Comparison of ENCODE assay signal across 1 mouse cellular context in the genomic region with DNA sequence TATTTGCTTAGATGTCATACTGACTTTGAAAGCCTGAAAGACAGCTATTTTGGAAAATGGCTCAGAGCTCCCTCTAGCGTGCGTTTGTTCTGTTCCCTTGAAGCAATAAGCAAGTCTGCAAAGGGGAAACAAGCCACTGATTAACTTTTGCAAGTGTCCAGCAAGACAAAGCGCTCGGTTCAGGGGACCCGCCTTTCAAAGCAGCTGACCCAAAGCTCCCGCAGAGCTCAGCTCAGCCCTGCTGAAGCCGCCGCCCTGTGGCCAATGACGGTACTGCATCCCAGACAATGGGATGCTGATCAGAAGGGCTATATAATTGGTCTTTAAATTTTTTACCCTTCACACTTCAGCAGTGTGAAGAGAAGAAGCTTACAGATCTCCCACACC.
TF ChIP-seq lines count a peak whose summit lies in the region.

No protein-coding gene starts in this region.

TF ChIP-seq in CH12.LX, 34 proteins besides CTCF, POLR2A, EP300 and RAD21:
- TF ChIP-seq MXI1 (IDR thresholded peaks at IDR 0.05; ENCODE audit: low read depth, low read length) = no peak
- TF ChIP-seq NELFE (IDR thresholded peaks at IDR 0.05; ENCODE audit: low read depth, low read length) = peak; percentile 61; the same call in 1 of the 2 replicates
- peak; percentile 72; the same call in 1 of the 2 replicates for TF ChIP-seq SIN3A (IDR thresholded peaks at IDR 0.05; ENCODE audit: low read length)
- TF ChIP-seq IRF4 (IDR thresholded peaks at IDR 0.05; ENCODE audit: low read depth, low read length) = 0 out of 2 replicates have a peak, but pooled peaks have one; percentile 11
- TF ChIP-seq ELF1 (IDR thresholded peaks at IDR 0.05; ENCODE audit: low read depth, low read length) = 0 out of 2 replicates have a peak, but pooled peaks have one; percentile 16
- peak; percentile 50 for TF ChIP-seq MEF2A (IDR thresholded peaks at IDR 0.05; ENCODE audit: borderline replicate concordance, low read depth, low read length)
- TF ChIP-seq SMC3 (IDR thresholded peaks at IDR 0.05; ENCODE audit: low read depth, low read length) = peak; percentile 94
- 0 out of 2 replicates have a peak, but pooled peaks have one; percentile 16 for TF ChIP-seq HCFC1 (IDR thresholded peaks at IDR 0.05; ENCODE audit: low read depth, low read length)
- TF ChIP-seq PAX5 (IDR thresholded peaks at IDR 0.05; ENCODE audit: low read length) = no peak
- 0 out of 2 replicates have a peak, but pooled peaks have one; percentile 17 for TF ChIP-seq ETS1 (conservative IDR thresholded peaks at IDR 0.05; ENCODE audit: low read depth, low read length)
- peak; percentile 41; the same call in 1 of the 2 replicates for TF ChIP-seq JUND (conservative IDR thresholded peaks at IDR 0.05; ENCODE audit: low read depth, low read length)
- no peak for TF ChIP-seq CHD2 (IDR thresholded peaks at IDR 0.05; ENCODE audit: low read length)
- no peak for TF ChIP-seq KAT2A (IDR thresholded peaks at IDR 0.05; ENCODE audit: insufficient replicate concordance, low read length)
